Mouse (Mus musculus): ENCODE results near the gene Apoe. TPM values are rescaled to one million over a fixed set of nuclear protein-coding genes. Genes with fewer than 3 reads are reported as not detected.

Apoe gene
- polyA plus RNA-seq, 1 experiment: 2.3 TPM

DNA sequence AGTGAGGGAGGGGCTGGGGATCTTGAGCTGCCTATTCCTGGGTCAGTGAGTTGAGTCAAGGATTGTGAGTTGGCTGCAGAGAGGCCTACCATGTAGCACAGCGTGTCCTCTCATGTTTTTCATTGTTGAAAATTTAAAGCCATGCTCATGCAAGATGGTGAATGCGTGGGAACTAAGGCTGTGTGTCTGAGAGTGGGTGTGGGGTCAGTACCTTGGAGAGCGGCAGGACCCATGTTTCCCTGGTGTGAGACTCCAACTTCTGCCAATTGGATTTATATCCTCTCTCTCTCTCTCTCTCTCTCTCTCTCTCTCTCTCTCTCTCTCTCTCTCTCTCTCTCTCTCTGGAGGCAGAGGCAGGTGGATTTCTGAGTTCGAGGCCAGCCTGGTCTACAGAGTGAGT lies 27.6 kb upstream of the Apoe start:
- H3K4me3 ChIP-seq: no peak overlapping the region
- H3K36me3 ChIP-seq (ENCODE audit: control insufficient read depth, insufficient read depth): no peaks in the 10 kb centered on the region
- no peaks in the 10 kb centered on the region for H3K79me2 ChIP-seq (ENCODE audit: control insufficient read depth, insufficient read depth)
- H3K4me2 ChIP-seq (ENCODE audit: low read depth): no peak overlapping the region
- TF ChIP-seq SRF (IDR thresholded peaks at IDR 0.05; ENCODE audit: control insufficient read depth, insufficient read length, low read depth): no peak
- TF ChIP-seq REST (IDR thresholded peaks at IDR 0.05; ENCODE audit: insufficient read depth, insufficient read length): peak; percentile 71
- no peak overlapping the region for H3ac ChIP-seq (ENCODE audit: control insufficient read depth, insufficient read length)
- no peaks in the 10 kb centered on the region for H3K27me3 ChIP-seq (ENCODE audit: control insufficient read depth, insufficient read depth, insufficient read length)

DNA sequence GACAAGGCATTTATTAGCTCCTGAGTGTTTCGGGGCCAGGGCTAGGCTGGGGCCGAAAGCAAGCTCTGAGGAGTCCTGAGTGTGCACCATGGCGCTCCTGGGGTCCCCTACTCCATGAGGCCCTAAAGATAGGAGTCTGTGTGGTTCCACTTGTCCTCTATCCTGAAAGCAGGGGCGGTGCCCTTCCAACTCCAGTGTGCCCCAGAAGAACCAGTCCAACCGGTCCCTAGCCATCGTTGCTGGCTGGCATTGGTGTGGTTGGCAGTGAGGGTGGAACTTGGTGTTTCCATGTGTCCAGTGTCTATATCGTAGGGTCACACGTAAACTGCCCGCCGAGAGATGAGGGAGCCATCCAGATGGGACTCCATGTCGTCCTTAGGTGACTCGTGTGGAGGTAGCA lies 25.2 kb upstream of the Apoe start:
- TF ChIP-seq MYOD1 (IDR thresholded peaks at IDR 0.05; ENCODE audit: control insufficient read depth in 1 of 3, insufficient read length in 2 of 3, low read depth in 2 of 3) (no peak), TCF12 (IDR thresholded peaks at IDR 0.05; ENCODE audit: insufficient read depth, poor library complexity, severe bottlenecking) (no peak), MYOG (IDR thresholded peaks at IDR 0.05; ENCODE audit: control insufficient read depth in 1 of 3, insufficient read depth in 1 of 3, insufficient read length in 2 of 3, low read depth in 2 of 3) (no peak), MAX (IDR thresholded peaks at IDR 0.05; ENCODE audit: low read depth) (no peak), SRF (IDR thresholded peaks at IDR 0.05; ENCODE audit: control insufficient read depth, insufficient read length, low read depth) (no peak), E2F4 (IDR thresholded peaks at IDR 0.05; ENCODE audit: insufficient read depth) (no peak), REST (IDR thresholded peaks at IDR 0.05; ENCODE audit: insufficient read depth, insufficient read length) (no peak), POLR2A (IDR thresholded peaks at IDR 0.05; ENCODE audit: insufficient read length, low read depth) (no peak), CEBPB (IDR thresholded peaks at IDR 0.05; ENCODE audit: insufficient read depth, poor library complexity, severe bottlenecking) (no peak), TCF3 (IDR thresholded peaks at IDR 0.05; ENCODE audit: insufficient read length, low read depth) (no peak), USF1 (IDR thresholded peaks at IDR 0.05; ENCODE audit: low read depth) (no peak), POLR2AphosphoS2 (IDR thresholded peaks at IDR 0.05; ENCODE audit: insufficient read length, low read depth) (no peak)
- Histone ChIP-seq H3K36me3 (ENCODE audit: control insufficient read depth, insufficient read depth) (no peaks in the 10 kb centered on the region), H3K4me3 (no peak overlapping the region), H3K4me2 (ENCODE audit: low read depth) (no peak overlapping the region), H3K79me2 (ENCODE audit: control insufficient read depth, insufficient read depth) (no peaks in the 10 kb centered on the region), H3ac (ENCODE audit: control insufficient read depth, insufficient read length) (no peak overlapping the region), H3K27me3 (ENCODE audit: control insufficient read depth, insufficient read depth, insufficient read length) (no peaks in the 10 kb centered on the region)

DNA sequence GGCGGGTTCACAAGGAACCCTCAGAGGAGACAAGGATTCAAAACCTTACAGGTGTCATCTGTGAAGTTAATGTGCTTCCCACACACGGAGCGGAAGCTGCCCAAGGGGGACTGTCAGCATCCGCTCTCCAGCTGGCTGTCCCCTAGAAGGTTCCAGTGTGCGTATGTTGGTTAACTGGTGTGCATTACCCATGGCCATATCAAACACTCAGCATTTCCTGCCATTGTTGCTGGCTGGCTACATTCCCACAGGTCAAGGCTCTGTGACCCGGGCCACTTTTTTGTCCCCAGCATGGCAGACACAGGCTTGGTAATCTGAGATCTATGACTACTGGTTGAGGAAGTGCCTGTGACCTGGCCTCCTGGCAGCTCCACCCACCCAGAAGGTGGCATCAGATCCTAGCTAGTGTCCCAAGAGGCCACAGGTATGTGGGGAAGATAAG lies 23.8 kb upstream of the Apoe start:
- Histone ChIP-seq H3K4me3 (no peak overlapping the region), H3K27me3 (ENCODE audit: control insufficient read depth, insufficient read depth, insufficient read length) (no peaks in the 10 kb centered on the region), H3ac (ENCODE audit: control insufficient read depth, insufficient read length) (no peak overlapping the region), H3K79me2 (ENCODE audit: control insufficient read depth, insufficient read depth) (no peaks in the 10 kb centered on the region), H3K36me3 (ENCODE audit: control insufficient read depth, insufficient read depth) (no peaks in the 10 kb centered on the region), H3K4me2 (ENCODE audit: low read depth) (no peak overlapping the region)
- no peak for TF ChIP-seq SRF (IDR thresholded peaks at IDR 0.05; ENCODE audit: control insufficient read depth, insufficient read length, low read depth)
- no peak for TF ChIP-seq REST (IDR thresholded peaks at IDR 0.05; ENCODE audit: insufficient read depth, insufficient read length)
- TF ChIP-seq USF1 (IDR thresholded peaks at IDR 0.05; ENCODE audit: low read depth): no peak
- no peak for TF ChIP-seq E2F4 (IDR thresholded peaks at IDR 0.05; ENCODE audit: insufficient read depth)
- no peak for TF ChIP-seq POLR2AphosphoS2 (IDR thresholded peaks at IDR 0.05; ENCODE audit: insufficient read length, low read depth)
- no peak for TF ChIP-seq MYOD1 (IDR thresholded peaks at IDR 0.05; ENCODE audit: control insufficient read depth in 1 of 3, insufficient read length in 2 of 3, low read depth in 2 of 3)
- TF ChIP-seq TCF3 (IDR thresholded peaks at IDR 0.05; ENCODE audit: insufficient read length, low read depth): no peak
- TF ChIP-seq CEBPB (IDR thresholded peaks at IDR 0.05; ENCODE audit: insufficient read depth, poor library complexity, severe bottlenecking): no peak

GRCm38 (mm10) chr7:19719200-19719599 lies 20.2 kb upstream of the Apoe start:
- H3ac ChIP-seq (ENCODE audit: control insufficient read depth, insufficient read length): no peak overlapping the region
- H3K27me3 ChIP-seq (ENCODE audit: control insufficient read depth, insufficient read depth, insufficient read length): no peaks in the 10 kb centered on the region
- TF ChIP-seq TCF3 (IDR thresholded peaks at IDR 0.05; ENCODE audit: insufficient read length, low read depth): no peak
- no peak for TF ChIP-seq USF1 (IDR thresholded peaks at IDR 0.05; ENCODE audit: low read depth)
- TF ChIP-seq POLR2AphosphoS2 (IDR thresholded peaks at IDR 0.05; ENCODE audit: insufficient read length, low read depth): no peak
- TF ChIP-seq CEBPB (IDR thresholded peaks at IDR 0.05; ENCODE audit: insufficient read depth, poor library complexity, severe bottlenecking): no peak
- no peak overlapping the region for H3K4me2 ChIP-seq (ENCODE audit: low read depth)
- H3K79me2 ChIP-seq (ENCODE audit: control insufficient read depth, insufficient read depth): peaks cover 8% of the 10 kb centered on the region
- H3K36me3 ChIP-seq (ENCODE audit: control insufficient read depth, insufficient read depth): no peaks in the 10 kb centered on the region
- no peak overlapping the region for H3K4me3 ChIP-seq

DNA sequence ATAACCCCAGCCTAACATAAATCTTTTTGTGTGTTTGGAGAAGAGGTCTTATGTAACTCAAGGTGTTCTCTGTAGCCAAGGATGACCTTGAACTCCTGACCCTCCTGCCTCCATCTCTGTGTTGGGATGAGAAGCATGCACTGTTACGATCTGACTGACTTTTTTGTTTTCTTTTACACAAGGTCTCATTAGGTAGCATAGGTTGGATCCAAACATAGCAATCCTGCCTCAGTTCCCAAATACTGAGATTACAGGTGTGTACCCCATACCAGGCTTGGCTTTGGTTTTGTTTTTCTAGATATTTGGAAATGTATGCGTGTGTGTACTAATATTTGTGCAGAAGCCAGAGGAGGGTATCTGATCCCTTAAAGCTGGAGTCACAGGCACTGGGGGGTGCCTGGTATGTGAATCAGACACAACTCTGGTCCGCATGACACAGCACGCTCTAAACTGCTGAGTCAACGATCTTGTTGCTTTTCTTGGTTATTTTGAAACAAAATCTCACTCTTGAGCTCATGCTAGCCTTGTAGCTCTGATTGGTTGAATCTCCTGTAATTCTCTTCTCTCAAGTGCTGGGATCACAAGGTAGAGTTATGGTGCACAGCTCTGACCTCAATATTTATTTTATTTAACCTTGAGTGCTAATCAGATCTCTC lies 19.4 kb upstream of the Apoe start:
- no peak for TF ChIP-seq E2F4 (IDR thresholded peaks at IDR 0.05; ENCODE audit: insufficient read depth)
- TF ChIP-seq MYOD1 (IDR thresholded peaks at IDR 0.05; ENCODE audit: control insufficient read depth in 1 of 3, insufficient read length in 2 of 3, low read depth in 2 of 3): no peak
- no peak for TF ChIP-seq SRF (IDR thresholded peaks at IDR 0.05; ENCODE audit: control insufficient read depth, insufficient read length, low read depth)
- no peak for TF ChIP-seq POLR2AphosphoS2 (IDR thresholded peaks at IDR 0.05; ENCODE audit: insufficient read length, low read depth)
- TF ChIP-seq REST (IDR thresholded peaks at IDR 0.05; ENCODE audit: insufficient read depth, insufficient read length): no peak
- no peak for TF ChIP-seq USF1 (IDR thresholded peaks at IDR 0.05; ENCODE audit: low read depth)
- Histone ChIP-seq H3ac (ENCODE audit: control insufficient read depth, insufficient read length) (no peak overlapping the region), H3K27me3 (ENCODE audit: control insufficient read depth, insufficient read depth, insufficient read length) (no peaks in the 10 kb centered on the region), H3K4me3 (no peak overlapping the region), H3K4me2 (ENCODE audit: low read depth) (no peak overlapping the region), H3K36me3 (ENCODE audit: control insufficient read depth, insufficient read depth) (no peaks in the 10 kb centered on the region), H3K79me2 (ENCODE audit: control insufficient read depth, insufficient read depth) (peaks cover 15% of the 10 kb centered on the region)
